Mouse (Mus musculus): ENCODE results near the gene Dis3. TPM values are rescaled to one million over a fixed set of nuclear protein-coding genes. Genes with fewer than 3 reads are reported as not detected.

Gene Dis3
- polyA plus RNA-seq, 1 experiment from 2014 or later = 8.2 TPM

DNA sequence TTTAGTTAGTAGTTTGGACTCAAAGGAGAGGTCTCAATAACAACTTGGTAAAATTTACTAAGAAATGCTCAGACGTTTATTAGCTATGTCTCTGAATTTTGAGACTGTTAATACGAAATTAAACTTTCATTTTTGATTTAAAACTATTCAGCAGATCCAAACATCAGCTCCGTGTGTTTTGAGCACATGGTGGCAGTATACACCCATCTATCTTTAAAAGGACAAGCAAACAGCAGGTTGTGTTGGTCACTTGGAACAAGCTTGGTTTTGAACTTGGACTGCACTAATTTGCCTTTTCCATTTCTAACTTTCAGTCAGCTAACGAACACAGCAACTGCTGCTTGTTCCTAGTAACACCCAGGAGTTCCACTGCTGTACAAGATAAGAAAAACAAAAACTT, 18.0 kb upstream of the Dis3 start:
- Histone ChIP-seq H3K27me3 (replicated peaks; ENCODE audit: insufficient read depth, low read length) (no peaks in the 10 kb centered on the region), H3K27ac (ENCODE audit: low read length) (no peak overlapping the region), H3K4me2 (replicated peaks; ENCODE audit: low read depth, low read length) (no peak overlapping the region), H3K4me1 (ENCODE audit: insufficient read depth, low read depth, low read length) (no peaks in the 10 kb centered on the region), H3K4me3 (ENCODE audit: low read depth, low read length) (no peak overlapping the region), H3K9me3 (ENCODE audit: low read length) (no peaks in the 10 kb centered on the region), H3K9ac (replicated peaks; ENCODE audit: low read depth) (no peak overlapping the region), H3K36me3 (ENCODE audit: insufficient read depth, low read length) (0 out of 2 replicates have a peak, but pooled peaks cover 3% of the 10 kb centered on the region)
- WGBS = 77% methylated on average over 4 of the region's 4 CpGs
- TF ChIP-seq CTCF (IDR thresholded peaks at IDR 0.05) = no peak
- no peak for TF ChIP-seq EP300 (IDR thresholded peaks at IDR 0.05)
- DNase-seq (ENCODE audit: low spot score) (no peak), ATAC-seq (no peak)

DNA sequence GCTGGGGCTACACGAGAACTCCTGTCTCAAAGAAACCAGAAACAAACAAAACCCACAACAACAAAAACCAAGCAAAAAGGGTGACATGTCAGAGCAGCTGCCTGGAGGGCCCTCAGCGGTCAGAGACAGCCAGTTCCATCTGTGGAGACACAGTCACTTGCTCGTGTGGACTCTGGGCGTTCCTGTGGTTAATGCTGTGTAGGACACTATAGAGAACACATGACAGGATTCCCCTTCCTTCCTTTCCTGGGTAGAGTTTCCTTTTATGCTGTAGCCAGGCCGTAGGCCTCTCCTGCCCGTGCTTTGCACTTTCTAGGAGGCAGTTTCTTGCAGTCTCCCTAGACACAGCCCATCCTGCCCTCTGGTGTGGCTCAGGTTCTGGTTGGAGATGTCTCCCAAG, 9.2 kb upstream of the Dis3 start:
- no peaks in the 10 kb centered on the region for H3K9me3 ChIP-seq (ENCODE audit: low read length)
- no peaks in the 10 kb centered on the region for H3K27me3 ChIP-seq (replicated peaks; ENCODE audit: insufficient read depth, low read length)
- no peaks in the 10 kb centered on the region for H3K4me1 ChIP-seq (ENCODE audit: insufficient read depth, low read depth, low read length)
- no peak for TF ChIP-seq EP300 (IDR thresholded peaks at IDR 0.05)
- TF ChIP-seq CTCF (IDR thresholded peaks at IDR 0.05) = no peak
- ATAC-seq (no peak), DNase-seq (ENCODE audit: low spot score) (no peak)
- peaks cover 17% of the 10 kb centered on the region for H3K36me3 ChIP-seq (ENCODE audit: insufficient read depth, low read length)
- H3K4me2 ChIP-seq (replicated peaks; ENCODE audit: low read depth, low read length) = no peak overlapping the region
- WGBS = 71% methylated on average over 6 of the region's 6 CpGs
- no peak overlapping the region for H3K9ac ChIP-seq (replicated peaks; ENCODE audit: low read depth)
- no peak overlapping the region for H3K27ac ChIP-seq (ENCODE audit: low read length)
- H3K4me3 ChIP-seq (ENCODE audit: low read depth, low read length) = no peak overlapping the region

DNA sequence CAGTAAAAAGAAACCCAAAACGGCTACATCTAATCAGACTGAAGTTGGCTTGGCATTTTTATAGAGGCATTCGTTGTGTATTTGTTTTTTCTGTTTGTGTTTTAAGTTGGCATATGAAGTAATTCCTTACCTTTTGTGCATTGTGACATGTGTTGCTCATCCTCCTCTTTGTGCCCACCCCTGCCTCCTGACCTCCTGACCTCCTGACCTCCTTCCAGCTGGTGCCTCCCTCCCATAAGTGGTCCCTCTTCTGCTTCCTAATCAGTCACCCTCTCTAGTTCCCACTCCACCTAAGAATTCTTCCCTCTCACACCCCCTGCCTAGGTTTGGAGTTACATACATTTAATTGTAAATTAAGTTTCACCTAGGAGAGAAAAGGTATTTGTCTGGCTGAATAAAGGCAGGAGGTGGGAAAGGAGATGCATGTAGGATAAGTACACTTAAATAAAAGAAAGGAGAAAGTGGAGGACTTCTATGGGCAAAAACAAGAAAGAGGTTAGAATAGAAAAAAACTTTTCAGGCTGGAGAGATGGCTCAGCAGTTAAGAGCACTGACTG, 8.1 kb upstream of the Dis3 start:
- Histone ChIP-seq H3K27me3 (replicated peaks; ENCODE audit: insufficient read depth, low read length) (no peaks in the 10 kb centered on the region), H3K36me3 (ENCODE audit: insufficient read depth, low read length) (peaks cover 17% of the 10 kb centered on the region), H3K4me1 (ENCODE audit: insufficient read depth, low read depth, low read length) (no peaks in the 10 kb centered on the region), H3K4me2 (replicated peaks; ENCODE audit: low read depth, low read length) (no peak overlapping the region), H3K9me3 (ENCODE audit: low read length) (no peaks in the 10 kb centered on the region), H3K27ac (ENCODE audit: low read length) (no peak overlapping the region), H3K4me3 (ENCODE audit: low read depth, low read length) (no peak overlapping the region), H3K9ac (replicated peaks; ENCODE audit: low read depth) (no peak overlapping the region)
- DNase-seq (ENCODE audit: low spot score) (no peak), ATAC-seq (no peak)
- 92% methylated on average over 2 of the region's 2 CpGs for WGBS
- no peak for TF ChIP-seq CTCF (IDR thresholded peaks at IDR 0.05)
- TF ChIP-seq EP300 (IDR thresholded peaks at IDR 0.05) = no peak

DNA sequence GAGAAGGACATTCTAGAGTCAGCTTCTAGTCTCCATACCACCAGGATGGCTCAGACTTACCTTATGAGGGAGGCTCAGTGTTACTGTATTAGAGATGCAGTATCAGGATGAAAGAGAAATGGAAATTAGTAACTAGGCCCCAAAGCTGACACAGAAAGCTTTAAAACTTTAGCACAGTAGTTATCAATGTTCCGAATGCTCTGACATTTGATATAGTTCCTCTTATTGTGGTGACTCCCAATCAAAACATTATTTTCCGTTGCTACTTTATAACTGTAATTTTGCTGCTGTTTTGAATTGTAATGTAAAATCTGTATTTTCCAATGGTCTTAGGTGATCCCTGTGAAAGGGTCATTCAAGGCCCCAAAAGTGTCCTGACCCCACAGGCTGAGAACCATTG, 7.1 kb upstream of the Dis3 start:
- Histone ChIP-seq H3K4me3 (ENCODE audit: low read depth, low read length) (no peak overlapping the region), H3K9ac (replicated peaks; ENCODE audit: low read depth) (no peak overlapping the region), H3K27ac (ENCODE audit: low read length) (no peak overlapping the region), H3K4me1 (ENCODE audit: insufficient read depth, low read depth, low read length) (no peaks in the 10 kb centered on the region), H3K9me3 (ENCODE audit: low read length) (no peaks in the 10 kb centered on the region), H3K4me2 (replicated peaks; ENCODE audit: low read depth, low read length) (no peak overlapping the region), H3K27me3 (replicated peaks; ENCODE audit: insufficient read depth, low read length) (no peaks in the 10 kb centered on the region), H3K36me3 (ENCODE audit: insufficient read depth, low read length) (peaks cover 17% of the 10 kb centered on the region)
- 92% methylated on average over 2 of the region's 2 CpGs for WGBS
- ATAC-seq (no peak), DNase-seq (ENCODE audit: low spot score) (no peak)
- no peak for TF ChIP-seq CTCF (IDR thresholded peaks at IDR 0.05)
- TF ChIP-seq EP300 (IDR thresholded peaks at IDR 0.05) = no peak

DNA sequence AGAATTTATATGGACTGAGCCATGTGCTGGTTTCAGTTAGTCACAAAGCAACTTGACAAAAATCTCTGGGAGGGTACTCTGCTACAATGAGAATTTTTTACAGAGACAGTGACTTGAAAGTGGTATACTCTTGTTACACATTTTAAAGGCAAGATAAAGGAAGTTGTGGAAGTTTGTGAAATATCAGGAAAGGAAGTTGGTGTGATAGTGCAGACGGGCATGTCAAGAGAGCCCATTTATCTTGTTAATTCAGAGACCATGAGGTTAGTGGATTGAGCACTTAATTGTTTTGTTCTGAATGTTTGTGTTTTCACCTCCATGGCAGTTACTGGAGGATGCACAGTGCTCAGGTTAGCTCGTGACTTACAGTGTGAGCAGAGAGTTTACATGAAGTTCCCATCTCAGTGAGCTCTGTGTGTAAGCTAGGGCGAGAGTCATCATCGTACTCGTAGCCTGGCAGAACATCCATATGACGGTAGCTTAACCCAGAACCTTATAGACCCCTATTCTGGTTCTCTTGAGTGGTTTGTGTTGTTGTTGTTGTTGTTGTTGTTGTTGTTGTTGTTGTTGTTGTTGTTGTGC, 5.1 kb upstream of the Dis3 start:
- ATAC-seq = no peak
- TF ChIP-seq CTCF (IDR thresholded peaks at IDR 0.05) (no peak), EP300 (IDR thresholded peaks at IDR 0.05) (no peak)
- no peak overlapping the region for H3K4me2 ChIP-seq (replicated peaks; ENCODE audit: low read depth, low read length)
- no peaks in the 10 kb centered on the region for H3K4me1 ChIP-seq (ENCODE audit: insufficient read depth, low read depth, low read length)
- peaks cover 17% of the 10 kb centered on the region for H3K36me3 ChIP-seq (ENCODE audit: insufficient read depth, low read length)
- no peak overlapping the region for H3K27ac ChIP-seq (ENCODE audit: low read length)
- no peak for DNase-seq (ENCODE audit: low spot score)
- H3K9me3 ChIP-seq (ENCODE audit: low read length) = no peaks in the 10 kb centered on the region
- no peak overlapping the region for H3K4me3 ChIP-seq (ENCODE audit: low read depth, low read length)
- H3K9ac ChIP-seq (replicated peaks; ENCODE audit: low read depth) = no peak overlapping the region
- no peaks in the 10 kb centered on the region for H3K27me3 ChIP-seq (replicated peaks; ENCODE audit: insufficient read depth, low read length)
- 85% methylated on average over 6 of the region's 6 CpGs for WGBS

DNA sequence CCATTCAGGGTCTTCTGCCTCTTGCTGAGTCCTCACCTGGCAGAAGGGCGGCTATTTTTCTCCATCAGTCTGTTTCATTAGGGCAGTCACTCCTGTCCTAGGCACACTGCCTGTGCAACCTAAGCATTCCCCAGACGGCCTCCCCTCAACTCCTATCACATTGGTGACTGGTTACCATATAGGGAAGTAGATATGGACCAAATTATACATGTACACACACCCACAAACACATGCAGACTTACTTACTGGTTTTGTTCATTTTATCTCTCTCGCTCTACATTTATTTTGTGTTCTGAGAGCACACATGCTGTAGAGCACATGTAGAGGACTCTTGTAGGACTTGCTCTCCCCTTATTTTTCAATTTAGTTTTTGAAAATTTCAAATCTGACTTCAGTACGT, 3.5 kb upstream of the Dis3 start:
- ATAC-seq (no peak), DNase-seq (ENCODE audit: low spot score) (no peak)
- no peak overlapping the region for H3K27ac ChIP-seq (ENCODE audit: low read length)
- no peak overlapping the region for H3K9ac ChIP-seq (replicated peaks; ENCODE audit: low read depth)
- no peak for TF ChIP-seq EP300 (IDR thresholded peaks at IDR 0.05)
- no peaks in the 10 kb centered on the region for H3K27me3 ChIP-seq (replicated peaks; ENCODE audit: insufficient read depth, low read length)
- H3K36me3 ChIP-seq (ENCODE audit: insufficient read depth, low read length) = peaks cover 11% of the 10 kb centered on the region
- no peaks in the 10 kb centered on the region for H3K9me3 ChIP-seq (ENCODE audit: low read length)
- no peak overlapping the region for H3K4me3 ChIP-seq (ENCODE audit: low read depth, low read length)
- no peak overlapping the region for H3K4me2 ChIP-seq (replicated peaks; ENCODE audit: low read depth, low read length)
- 80% methylated on average over 4 of the region's 4 CpGs for WGBS
- H3K4me1 ChIP-seq (ENCODE audit: insufficient read depth, low read depth, low read length) = no peaks in the 10 kb centered on the region

All from lung, postnatal 0 days (tissue).